Mouse (Mus musculus) hindbrain, embryonic 16.5 days (tissue): ENCODE data around the gene Clec16a. TPM values are rescaled to one million over a fixed set of nuclear protein-coding genes. Genes with fewer than 3 reads are reported as not detected.

Source experiments
- ATAC-seq: fragments of 200-750 bp; cut with Nextera tagmentation; 2 replicates; pipeline ENCODE4 v1.8.0; 2017; ENCODE audit warnings: moderate TSS enrichment, moderate library complexity
- H3K27ac ChIP-seq: fragments of 300-500 bp; sonication (generic); 2 replicates; pipeline ENCODE4 v1.5.1; 2014; ENCODE audit warnings: low read depth, mild to moderate bottlenecking, control low read depth, low read length, moderate library complexity
- H3K27me3 ChIP-seq: fragments of 300-500 bp; sonication (generic); replicated peaks from 2 replicates; pipeline ENCODE4 v1.6.1; 2014; ENCODE audit warnings: low read length; ENCODE audit not compliant: control insufficient read depth, insufficient read depth
- H3K36me3 ChIP-seq: fragments of 300-500 bp; sonication (generic); 2 replicates; pipeline ENCODE4 v1.6.1; 2014; ENCODE audit warnings: mild to moderate bottlenecking, low read length, moderate library complexity, mixed read lengths; ENCODE audit not compliant: control insufficient read depth, insufficient read depth
- H3K4me1 ChIP-seq: fragments of 300-500 bp; sonication (generic); 2 replicates; pipeline ENCODE4 v1.6.1; 2014; ENCODE audit warnings: low read depth, low read length; ENCODE audit not compliant: control insufficient read depth, insufficient read depth
- H3K4me2 ChIP-seq: fragments of 300-500 bp; sonication (generic); 2 replicates; pipeline ENCODE4 v1.6.1; 2014; ENCODE audit warnings: mild to moderate bottlenecking, low read length, control low read depth, moderate library complexity
- H3K4me3 ChIP-seq: fragments of 300-500 bp; sonication (generic); 2 replicates; pipeline ENCODE4 v1.5.1; 2014; ENCODE audit warnings: mild to moderate bottlenecking, low read length, control low read depth, moderate library complexity
- H3K9ac ChIP-seq: fragments of 300-500 bp; sonication (generic); 2 replicates; pipeline ENCODE4 v1.6.1; 2014; ENCODE audit warnings: low read depth, mild to moderate bottlenecking, control low read depth, low read length, moderate library complexity
- H3K9me3 ChIP-seq: fragments of 300-500 bp; sonication (generic); 2 replicates; pipeline ENCODE4 v1.6.1; 2014; ENCODE audit warnings: mild to moderate bottlenecking, low read length, moderate library complexity; ENCODE audit not compliant: control insufficient read depth
- WGBS: fragments of 180-500 bp; shearing (Covaris S2); extraction: QIAGEN DNeasy Blood & Tissue Kit; methylation state at CpG from one replicate; pipeline ENCODE4 v1.1.7; 2014; 5-methylcytosine and 5-hydroxymethylcytosine counted together
- polyA plus RNA-seq: library from polyadenylated mRNA; unstranded; fragments of >200 nt; fragmentation: Nextera tagmentation; extraction: Ambion mirVana; gene quantifications from 2 replicates; pipeline ENCODE4 v1.2.1, GENCODE M21; 2015

Clec16a gene
- polyA plus RNA-seq, 1 experiment from 2014 or later = 60.7 TPM

DNA sequence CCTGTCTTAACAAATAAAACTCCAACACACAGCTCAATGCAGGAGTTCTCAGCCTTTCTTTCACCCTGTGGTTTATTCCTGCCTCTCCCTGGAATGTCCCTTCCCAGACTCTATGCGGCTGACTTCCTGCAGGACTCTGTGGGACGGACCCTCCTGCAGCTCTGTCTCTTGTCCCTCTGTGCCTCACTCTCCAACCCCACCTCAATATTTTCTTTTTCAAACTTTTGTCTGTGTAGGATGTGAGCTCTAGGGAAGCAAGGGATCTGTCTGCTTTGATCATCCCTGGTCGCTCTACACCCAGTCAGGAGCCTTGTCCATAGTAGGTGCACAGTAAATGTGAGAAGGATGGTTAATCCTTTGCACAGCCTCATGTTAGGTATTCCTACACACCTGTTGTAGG lies 16.8 kb upstream of the Clec16a start:
- ATAC-seq = no peak
- H3K4me2 ChIP-seq = no peak overlapping the region
- no peaks in the 10 kb centered on the region for H3K36me3 ChIP-seq
- no peaks in the 10 kb centered on the region for H3K27me3 ChIP-seq
- H3K4me1 ChIP-seq = no peaks in the 10 kb centered on the region
- H3K4me3 ChIP-seq = no peak overlapping the region
- WGBS = 89% methylated on average over 3 of the region's 3 CpGs
- no peaks in the 10 kb centered on the region for H3K9me3 ChIP-seq
- H3K27ac ChIP-seq = no peak overlapping the region
- no peak overlapping the region for H3K9ac ChIP-seq

DNA sequence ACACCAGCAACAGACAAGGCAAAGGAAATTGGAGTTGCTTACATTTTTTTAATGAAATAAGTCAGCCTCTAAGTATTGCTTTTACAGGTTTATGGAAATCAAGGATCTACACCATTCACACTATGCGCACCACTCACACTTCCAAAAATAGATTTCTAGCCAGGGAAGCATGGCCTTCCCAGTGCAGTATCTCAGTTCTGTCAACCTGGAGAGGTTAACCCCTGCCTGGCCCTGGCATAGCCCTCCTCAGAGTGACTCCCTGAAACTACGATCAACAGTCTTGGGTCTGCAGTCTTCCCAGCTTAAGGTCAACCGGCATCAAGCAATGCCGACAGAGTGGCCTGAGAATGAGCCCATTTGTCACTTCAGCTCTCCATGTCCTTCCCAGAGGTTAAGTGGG lies 15.0 kb upstream of the Clec16a start:
- no peaks in the 10 kb centered on the region for H3K27me3 ChIP-seq
- WGBS = 82% methylated on average over 4 of the region's 4 CpGs
- no peak overlapping the region for H3K4me3 ChIP-seq
- no peaks in the 10 kb centered on the region for H3K36me3 ChIP-seq
- ATAC-seq = no peak
- H3K4me1 ChIP-seq = peaks cover 3% of the 10 kb centered on the region; the same call in 1 of the 2 replicates
- H3K4me2 ChIP-seq = no peak overlapping the region
- no peak overlapping the region for H3K9ac ChIP-seq
- no peaks in the 10 kb centered on the region for H3K9me3 ChIP-seq
- no peak overlapping the region for H3K27ac ChIP-seq

DNA sequence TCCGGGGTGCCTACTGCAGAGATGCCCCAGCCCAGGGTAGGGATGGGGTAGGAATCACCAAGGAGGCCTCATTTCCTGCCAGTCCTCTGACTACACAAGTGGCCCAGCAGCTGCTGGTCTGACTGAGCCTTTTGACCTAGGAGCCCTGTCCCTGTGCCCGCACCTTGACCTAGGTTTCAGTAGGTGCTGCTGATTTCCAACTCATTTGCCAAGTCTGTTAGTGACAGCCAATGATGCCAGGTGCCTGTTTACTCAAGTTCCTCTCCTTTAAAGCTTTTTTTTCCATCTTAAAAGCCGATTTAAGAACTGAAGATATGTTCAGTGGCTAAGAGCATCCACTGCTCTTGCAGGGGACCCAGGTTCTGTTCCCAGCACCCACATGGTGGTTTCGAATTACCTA lies 11.4 kb upstream of the Clec16a start:
- WGBS = 97% methylated on average over 4 of the region's 4 CpGs
- Histone ChIP-seq H3K27me3 (no peaks in the 10 kb centered on the region), H3K4me3 (no peak overlapping the region), H3K4me1 (peaks cover 3% of the 10 kb centered on the region), H3K36me3 (no peaks in the 10 kb centered on the region), H3K27ac (no peak overlapping the region), H3K9me3 (no peaks in the 10 kb centered on the region), H3K4me2 (no peak overlapping the region), H3K9ac (no peak overlapping the region)
- ATAC-seq = no peak

DNA sequence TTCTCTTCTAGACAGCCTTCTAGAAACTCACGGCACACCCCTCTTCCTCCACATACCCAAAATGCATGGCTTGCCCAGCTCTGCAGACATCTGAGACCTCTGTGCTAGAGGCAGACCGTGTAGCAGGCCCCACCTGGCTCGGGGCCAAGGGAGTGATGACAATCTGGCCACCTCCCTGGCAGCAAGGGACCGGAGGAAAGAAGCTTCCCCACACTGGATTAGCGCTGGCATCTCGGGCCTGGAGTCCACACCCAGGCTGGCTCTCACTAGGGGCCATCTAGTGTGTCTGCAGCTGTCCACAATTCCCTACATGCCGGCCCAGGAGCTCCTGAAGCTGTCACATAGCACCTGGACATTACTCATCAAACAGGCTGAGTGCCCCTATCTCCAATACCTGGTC lies 10.6 kb upstream of the Clec16a start:
- H3K9ac ChIP-seq = no peak overlapping the region
- H3K36me3 ChIP-seq = no peaks in the 10 kb centered on the region
- H3K9me3 ChIP-seq = no peaks in the 10 kb centered on the region
- no peaks in the 10 kb centered on the region for H3K27me3 ChIP-seq
- H3K4me1 ChIP-seq = peaks cover 9% of the 10 kb centered on the region
- H3K4me3 ChIP-seq = no peak overlapping the region
- WGBS = 68% methylated on average over 7 of the region's 7 CpGs
- no peak overlapping the region for H3K27ac ChIP-seq
- no peak for ATAC-seq
- H3K4me2 ChIP-seq = no peak overlapping the region

- Histone ChIP-seq H3K27ac (no peak overlapping the region), H3K4me3 (no peak overlapping the region), H3K4me2 (no peak overlapping the region), H3K9me3 (no peaks in the 10 kb centered on the region), H3K9ac (no peak overlapping the region), H3K4me1 (peaks cover 27% of the 10 kb centered on the region), H3K36me3 (no peaks in the 10 kb centered on the region), H3K27me3 (no peaks in the 10 kb centered on the region)
- 82% methylated on average over 5 of the region's 5 CpGs for WGBS
- ATAC-seq = no peak
Measured at GRCm38 (mm10) chr16:10536323-10536722, 8.8 kb upstream of the Clec16a start.

- no peak overlapping the region for H3K4me3 ChIP-seq
- no peak overlapping the region for H3K9ac ChIP-seq
- WGBS = 93% methylated on average over 3 of the region's 3 CpGs
- H3K27ac ChIP-seq = no peak overlapping the region
- ATAC-seq = no peak
- H3K4me1 ChIP-seq = peaks cover 29% of the 10 kb centered on the region
- no peaks in the 10 kb centered on the region for H3K36me3 ChIP-seq
- H3K4me2 ChIP-seq = no peak overlapping the region
- H3K27me3 ChIP-seq = no peaks in the 10 kb centered on the region
- H3K9me3 ChIP-seq = no peaks in the 10 kb centered on the region
Measured at GRCm38 (mm10) chr16:10536961-10537360, 8.2 kb upstream of the Clec16a start.

- 71% methylated on average over 16 of the region's 16 CpGs for WGBS
- peaks cover 29% of the 10 kb centered on the region for H3K4me1 ChIP-seq
- no peak for ATAC-seq
- H3K4me3 ChIP-seq = peak overlapping the region; percentile 88
- H3K9ac ChIP-seq = peak overlapping the region; percentile 92
- no peaks in the 10 kb centered on the region for H3K9me3 ChIP-seq
- H3K27me3 ChIP-seq = no peaks in the 10 kb centered on the region
- H3K27ac ChIP-seq = no peak overlapping the region
- H3K4me2 ChIP-seq = peak overlapping the region; percentile 76
- no peaks in the 10 kb centered on the region for H3K36me3 ChIP-seq
Measured at GRCm38 (mm10) chr16:10540763-10541597, 4.2 kb upstream of the Clec16a start.

GRCm38 (mm10) chr16:10541598-10541930 lies 3.6 kb upstream of the Clec16a start:
- no peak for ATAC-seq
- Histone ChIP-seq H3K4me2 (peak overlapping the region; percentile 76), H3K27me3 (no peaks in the 10 kb centered on the region), H3K36me3 (no peaks in the 10 kb centered on the region), H3K27ac (no peak overlapping the region), H3K4me1 (peaks cover 35% of the 10 kb centered on the region), H3K9ac (peak overlapping the region; percentile 92), H3K4me3 (peak overlapping the region; percentile 88), H3K9me3 (no peaks in the 10 kb centered on the region)
- WGBS = 33% methylated on average over 7 of the region's 7 CpGs

DNA sequence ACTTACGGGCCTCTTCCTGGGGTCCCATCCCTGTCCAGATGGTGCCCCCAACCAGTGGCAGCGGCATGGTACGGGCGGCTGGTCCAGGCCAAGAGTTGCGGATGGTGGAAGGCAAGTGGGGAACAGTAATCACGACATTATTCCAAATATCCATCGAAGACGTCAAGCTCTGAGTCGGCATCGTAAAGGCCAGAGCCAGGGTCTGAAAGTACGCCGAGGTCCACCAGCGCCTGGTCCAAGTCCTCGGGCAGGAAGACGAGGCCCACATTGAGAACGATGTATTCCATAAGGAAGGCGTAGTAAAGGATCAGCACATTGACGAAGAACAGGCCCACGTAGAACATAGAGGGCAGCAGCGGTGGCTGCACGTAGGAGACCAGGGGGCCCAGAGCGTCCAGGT lies 2.9 kb upstream of the Clec16a start:
- peak overlapping the region; percentile 88 for H3K4me3 ChIP-seq
- H3K36me3 ChIP-seq = no peaks in the 10 kb centered on the region
- 4% methylated on average over 22 of the region's 22 CpGs for WGBS
- no peaks in the 10 kb centered on the region for H3K27me3 ChIP-seq
- peaks cover 40% of the 10 kb centered on the region for H3K4me1 ChIP-seq
- no peaks in the 10 kb centered on the region for H3K9me3 ChIP-seq
- no peak; the same call in 1 of the 2 replicates for ATAC-seq
- peak overlapping the region; percentile 80 for H3K27ac ChIP-seq
- peak overlapping the region; percentile 92 for H3K9ac ChIP-seq
- H3K4me2 ChIP-seq = peak overlapping the region; percentile 76
